Mouse (Mus musculus) spleen, embryonic (tissue): ENCODE measurements around the gene Nans.

Experiments used
- CTCF ChIA-PET: fragments of 350-600 bp; sonication (Branson Sonifier 250); formaldehyde crosslinking; loops from one replicate; lab custom pipeline; 2022; lab: Charles Lee

Gene Nans

DNA sequence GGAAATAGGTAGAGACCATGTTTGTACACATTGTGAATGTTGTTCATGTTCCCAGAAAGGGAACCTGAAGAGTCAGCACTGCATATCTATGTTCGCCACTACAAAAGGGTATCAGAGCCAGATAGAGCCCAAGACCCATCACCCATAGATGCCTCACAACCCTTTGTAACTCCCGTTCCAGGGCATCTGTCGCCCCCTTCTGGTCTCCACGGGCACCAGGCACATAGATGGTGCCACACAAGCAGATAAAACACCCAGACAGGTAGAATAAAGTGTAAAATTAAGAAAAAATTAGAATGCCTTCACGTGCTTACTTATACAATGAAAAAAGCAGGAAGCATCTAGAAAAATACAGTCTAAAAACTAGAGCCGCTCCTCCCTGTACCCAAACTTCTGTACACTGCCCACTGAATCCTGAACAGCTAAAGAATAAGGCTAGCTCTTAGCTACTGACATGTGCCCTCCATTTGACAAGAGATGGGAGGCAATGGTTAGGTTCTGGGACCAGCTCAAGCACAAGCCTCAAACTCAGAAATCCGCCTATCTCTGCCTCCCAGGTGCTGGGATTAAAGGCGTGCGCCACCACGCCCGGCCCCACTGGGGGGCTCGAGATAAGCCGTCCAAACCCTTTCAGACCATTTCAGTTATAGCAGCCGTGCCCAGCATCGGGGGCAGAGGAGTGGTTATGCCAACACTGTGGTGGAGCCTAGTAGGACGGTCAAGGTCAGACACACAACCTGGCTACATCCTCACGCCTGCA is 37.9 kb downstream of the Nans start:
- CTCF ChIA-PET, result interaction anchor here (1.1 kb wide), 1 partner anchor 18 kb away, joined by 5 read pairs; no protein-coding TSS in a partner anchor

DNA sequence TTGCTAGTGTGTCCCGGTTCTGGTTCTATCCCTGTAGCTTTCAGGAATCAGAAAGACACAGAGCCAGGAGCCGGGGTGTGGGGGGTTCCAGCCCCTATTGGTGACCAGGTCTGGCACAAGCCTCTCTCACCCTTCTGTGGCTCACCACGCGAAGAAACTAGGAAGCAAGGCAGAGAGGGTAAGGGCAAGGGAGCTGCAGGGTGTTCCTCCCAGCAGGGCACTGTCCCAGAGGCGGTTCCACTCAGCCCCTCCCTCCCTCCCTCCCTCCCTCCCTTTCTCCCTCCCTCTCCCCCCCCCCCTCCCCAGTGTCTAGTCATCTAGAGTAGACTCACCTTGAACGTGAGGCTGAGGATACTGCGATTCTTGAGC is 38.5 kb downstream of the Nans start:
- CTCF ChIA-PET, result interaction anchor here (0.7 kb wide), 2 partner anchors 29 to 539 kb away, joined by 3 to 8 read pairs; no protein-coding TSS in a partner anchor

GRCm38 (mm10) chr4:46529722-46530121 is 40.7 kb downstream of the Nans start:
- CTCF ChIA-PET, result no interaction called here

DNA sequence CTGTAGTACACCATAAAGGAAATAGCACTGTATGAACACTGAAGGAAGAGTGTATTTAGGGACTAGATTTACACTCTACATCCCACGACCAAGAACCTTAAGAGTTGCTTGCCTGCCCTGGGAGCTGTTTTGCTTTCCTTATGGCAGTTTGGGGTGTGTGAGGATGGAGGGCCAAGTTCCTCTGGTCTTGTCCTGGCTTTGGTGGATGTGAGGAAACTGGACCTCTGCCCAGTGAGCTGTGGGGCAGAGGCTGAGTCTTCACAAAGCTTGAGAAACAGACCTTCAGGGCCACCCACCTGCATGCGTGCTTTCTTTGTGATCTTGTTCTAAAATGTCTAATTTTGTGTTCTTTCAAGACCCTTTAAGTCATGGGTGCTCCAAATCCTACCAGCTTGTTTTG is 43.5 kb downstream of the Nans start:
- CTCF ChIA-PET, result no interaction called here

- CTCF ChIA-PET, result no interaction called here
Measured at GRCm38 (mm10) chr4:46532926-46533325, 43.9 kb downstream of the Nans start.

GRCm38 (mm10) chr4:46533934-46534720 is 45.1 kb downstream of the Nans start:
- CTCF ChIA-PET, result interaction anchor here (0.6 to 1.6 kb wide), 3 partner anchors 10 to 130 kb away, joined by 3 to 4 read pairs (median 3); no protein-coding TSS in a partner anchor

DNA sequence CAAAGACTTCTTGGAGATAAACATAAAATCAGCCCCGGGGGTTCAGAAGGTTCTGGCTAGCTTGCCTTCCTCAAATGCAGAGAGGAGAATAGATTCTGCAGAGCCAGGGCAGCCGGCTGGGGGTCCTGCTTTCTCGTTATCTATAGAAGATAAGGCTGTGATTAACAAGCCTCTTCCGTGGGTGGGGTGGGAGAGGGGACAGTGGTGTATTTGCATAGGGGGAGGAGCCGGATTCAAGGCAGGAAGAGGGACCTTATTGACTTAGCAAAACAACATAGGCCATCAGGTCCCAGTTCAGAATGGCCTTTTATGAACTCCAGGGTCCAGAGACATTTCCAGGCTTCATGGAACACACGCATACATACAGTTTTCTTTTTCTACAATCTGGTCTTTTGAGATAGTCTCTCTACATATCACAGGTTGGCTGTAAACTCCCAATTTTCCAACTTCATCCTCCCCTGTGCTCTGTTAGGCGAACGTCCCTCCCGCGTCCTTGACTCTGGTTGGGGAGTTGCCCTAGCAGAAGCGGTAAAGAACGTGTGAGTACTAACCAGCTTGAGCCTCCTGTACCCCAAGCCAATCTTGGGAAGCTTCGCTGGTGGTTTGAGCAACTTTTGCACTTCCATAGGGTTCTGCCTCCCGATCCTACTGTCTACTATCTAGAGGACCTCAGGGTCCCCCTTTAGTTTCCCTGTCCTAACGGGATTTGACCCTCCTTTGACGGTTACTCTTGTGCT is 46.2 kb downstream of the Nans start:
- CTCF ChIA-PET, result interaction anchor here (0.7 kb wide), 1 partner anchor 145 kb away, joined by 4 read pairs; no protein-coding TSS in a partner anchor

DNA sequence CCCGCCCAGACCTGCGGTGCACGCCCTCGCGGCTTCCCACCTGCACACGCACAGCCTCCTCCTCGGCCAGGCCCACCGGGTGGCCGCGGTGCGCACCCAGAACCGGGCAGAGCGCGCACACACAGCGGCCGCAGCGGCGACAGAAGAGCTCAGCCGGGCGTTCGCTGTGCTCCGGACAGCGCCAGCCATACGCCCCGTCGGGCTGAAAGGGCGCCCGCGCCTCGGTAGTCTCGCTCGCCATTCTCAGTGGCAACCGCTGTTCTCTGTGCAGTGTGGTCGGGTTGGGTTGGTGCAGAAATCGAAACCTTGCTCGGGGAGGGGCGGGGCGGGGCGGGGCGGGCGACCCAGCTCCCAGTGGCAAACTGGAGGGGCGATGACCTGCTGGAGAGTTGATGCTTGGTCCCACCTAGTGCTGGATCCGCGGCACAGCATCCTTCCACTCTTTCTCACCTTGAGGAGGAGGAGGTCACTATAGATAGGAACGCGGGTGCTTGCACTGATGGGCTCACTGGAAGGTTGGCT is 46.9 kb downstream of the Nans start, which contains the start of gene Trim14:
TSS of gene Trim14 (minus strand) at position 302 of the 522 bp plus-strand sequence.
- CTCF ChIA-PET, result interaction anchor here (0.7 kb wide), 1 partner anchor 145 kb away, joined by 4 read pairs; no protein-coding TSS in a partner anchor

DNA sequence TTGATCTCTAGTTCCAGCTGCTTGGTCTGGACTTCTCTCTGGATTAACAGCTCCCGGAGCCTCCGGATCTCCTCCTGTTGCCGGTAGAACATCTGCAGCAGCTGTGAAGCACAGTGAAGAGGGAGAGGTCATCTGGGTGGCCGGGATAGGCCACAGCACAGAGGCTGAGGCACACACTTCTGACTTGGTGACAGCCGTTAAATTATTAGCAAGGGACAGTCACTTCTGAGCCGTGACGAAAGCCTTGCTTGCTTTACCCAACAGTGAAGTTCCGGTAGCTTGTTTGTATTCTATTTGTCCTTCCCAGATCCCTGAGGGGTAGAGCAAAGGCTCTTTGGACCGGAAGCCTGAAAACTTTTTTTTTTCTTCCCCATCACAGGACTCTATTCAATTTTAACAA is 50.1 kb downstream of the Nans start:
- CTCF ChIA-PET, result no interaction called here

- CTCF ChIA-PET, result interaction anchor here (0.5 kb wide), 1 partner anchor 70 kb away, joined by 10 read pairs; no protein-coding TSS in a partner anchor
Measured at GRCm38 (mm10) chr4:46541707-46542106, 52.7 kb downstream of the Nans start.

DNA sequence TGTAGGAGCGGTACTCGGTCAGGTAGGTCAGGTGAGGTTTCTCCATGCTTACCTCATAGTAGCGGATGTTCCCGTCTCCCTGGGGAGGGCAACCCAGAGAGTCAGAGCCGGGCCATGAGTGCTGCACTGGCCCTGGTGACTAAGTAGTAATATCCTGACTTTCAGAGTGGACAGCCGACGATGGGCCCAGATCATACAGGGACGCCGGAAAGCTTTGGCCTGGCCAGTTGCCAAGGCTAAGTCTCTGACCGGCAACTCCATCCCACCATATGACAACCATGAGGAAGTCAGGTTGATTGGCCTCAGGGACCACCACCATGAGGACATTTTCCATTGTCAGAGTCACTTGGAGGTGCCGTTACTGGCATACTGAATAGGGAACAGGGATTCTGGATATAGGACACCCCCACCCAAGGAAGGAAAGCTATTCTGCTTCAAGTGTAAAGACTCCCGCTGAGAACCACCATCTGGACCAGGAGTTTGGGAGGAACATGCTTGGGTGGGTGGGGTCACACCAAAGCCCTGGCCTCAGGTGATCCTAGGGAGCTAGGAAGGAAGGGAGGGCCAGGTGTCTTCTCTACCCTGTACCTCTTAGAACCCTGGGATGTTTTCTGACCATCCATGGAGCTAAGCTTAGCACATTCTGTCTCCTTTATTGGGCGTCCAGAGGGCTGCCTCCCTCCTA is 54.5 kb downstream of the Nans start:
- CTCF ChIA-PET, result interaction anchor here (1.0 to 1.8 kb wide), 2 partner anchors 9 to 11 kb away, joined by 3 to 6 read pairs; no protein-coding TSS in a partner anchor

DNA sequence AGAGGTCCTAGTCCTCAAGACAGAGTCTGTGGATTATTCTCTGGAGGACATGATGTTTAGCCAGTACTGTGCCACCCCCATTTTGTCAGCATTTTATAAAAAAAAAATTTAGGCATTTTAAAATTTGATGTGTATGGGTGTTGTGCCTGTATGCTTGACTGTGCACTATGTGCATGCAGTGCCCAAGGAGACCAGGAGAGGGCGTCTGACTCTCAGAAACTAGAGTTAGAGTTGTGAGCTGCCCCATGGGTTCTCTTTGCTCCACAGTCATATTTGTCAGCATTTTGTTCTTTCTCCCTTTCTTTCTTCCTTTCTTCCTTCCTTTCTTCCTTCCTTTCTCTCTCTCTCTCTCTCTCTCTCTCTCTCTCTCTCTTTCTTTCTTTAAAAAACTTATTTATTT is 55.3 kb downstream of the Nans start:
- CTCF ChIA-PET, result interaction anchor here (0.6 to 1.8 kb wide), 4 partner anchors 10 to 56 kb away, joined by 3 to 6 read pairs (median 4); no protein-coding TSS in a partner anchor

GRCm38 (mm10) chr4:46545498-46545897 is 56.5 kb downstream of the Nans start:
- CTCF ChIA-PET, result interaction anchor here (0.7 to 1.8 kb wide), 4 partner anchors 9 to 75 kb away, joined by 3 to 8 read pairs (median 6); partner anchors contain the start of gene Coro2a

- CTCF ChIA-PET, result interaction anchor here (1.5 kb wide), 1 partner anchor 55 kb away, joined by 3 read pairs; the partner anchor contains the start of gene Coro2a
Measured at GRCm38 (mm10) chr4:46546709-46547108, 57.7 kb downstream of the Nans start.

GRCm38 (mm10) chr4:46549979-46550378 is 60.9 kb downstream of the Nans start:
- CTCF ChIA-PET, result no interaction called here

DNA sequence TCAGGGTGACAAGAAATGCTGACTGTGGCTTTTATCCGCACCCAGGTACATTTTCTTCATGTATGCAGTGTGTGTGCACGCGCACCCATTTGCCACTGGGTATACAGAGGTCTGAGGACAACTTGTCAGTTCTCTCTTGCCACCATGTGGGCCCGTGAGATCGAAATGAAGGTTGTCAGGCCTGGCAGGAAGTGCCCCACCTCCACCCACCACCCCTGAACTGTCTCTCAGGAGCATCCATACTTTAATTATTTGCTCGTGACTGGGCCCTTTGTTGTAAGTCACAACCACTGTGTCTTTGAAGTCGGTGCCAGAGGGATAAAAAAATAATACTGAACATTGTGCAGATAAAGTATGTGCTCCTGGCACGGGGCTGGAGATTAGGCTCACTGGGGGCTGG is 61.4 kb downstream of the Nans start:
- CTCF ChIA-PET, result no interaction called here
